Mouse (Mus musculus) limb, embryonic 13.5 days (tissue): ENCODE measurements at regions not wholly inside any gene's neighbourhood (a gene's known extent, or its start where the extent isn't known, plus 50 kb on each side); places are given as distances from the start of the nearest gene placed in this dataset.

Source experiments
- ATAC-seq: fragments of 200-750 bp; cut with Nextera tagmentation; 2 replicates; pipeline ENCODE4 v1.8.0; 2017; ENCODE audit warnings: low read depth, moderate number of reproducible peaks, moderate TSS enrichment; ENCODE audit not compliant: low FRiP score
- H3K27ac ChIP-seq: fragments of 300-500 bp; sonication (generic); 2 replicates; pipeline ENCODE4 v1.5.1; 2015; ENCODE audit warnings: inconsistent platforms, mild to moderate bottlenecking, moderate library complexity
- H3K27me3 ChIP-seq: fragments of 300-500 bp; sonication (generic); 2 replicates; pipeline ENCODE4 v1.6.1; 2015; ENCODE audit warnings: mild to moderate bottlenecking, inconsistent platforms
- H3K36me3 ChIP-seq: fragments of 300-500 bp; sonication (generic); 2 replicates; pipeline ENCODE4 v1.6.1; 2015; ENCODE audit warnings: inconsistent platforms, mild to moderate bottlenecking, moderate library complexity
- H3K4me1 ChIP-seq: fragments of 300-500 bp; sonication (generic); 2 replicates; pipeline ENCODE4 v1.6.1; 2015; ENCODE audit warnings: inconsistent platforms
- H3K4me2 ChIP-seq: fragments of 300-500 bp; sonication (generic); replicated peaks from 2 replicates; pipeline ENCODE4 v1.6.1; 2015; ENCODE audit warnings: inconsistent platforms, mild to moderate bottlenecking, moderate library complexity
- H3K4me3 ChIP-seq: fragments of 300-500 bp; sonication (generic); 2 replicates; pipeline ENCODE4 v1.5.1; 2015; ENCODE audit warnings: moderate library complexity, mild to moderate bottlenecking, inconsistent platforms
- H3K9ac ChIP-seq: fragments of 300-500 bp; sonication (generic); 2 replicates; pipeline ENCODE4 v1.6.1; 2015; ENCODE audit warnings: mild to moderate bottlenecking, inconsistent platforms
- H3K9me3 ChIP-seq: fragments of 300-500 bp; sonication (generic); 2 replicates; pipeline ENCODE4 v1.6.1; 2016; ENCODE audit warnings: inconsistent platforms
- WGBS: fragments of 180-500 bp; shearing (Covaris S2); methylation state at CpG from one replicate; pipeline ENCODE4 v1.1.7; 2015; 5-methylcytosine and 5-hydroxymethylcytosine counted together

GRCm38 (mm10) chr6:31933364-31933763, 116.7 kb upstream of the 1700012A03Rik start:
- no peak overlapping the region for H3K4me3 ChIP-seq
- no peak overlapping the region for H3K9ac ChIP-seq
- no peak overlapping the region for H3K4me2 ChIP-seq
- H3K36me3 ChIP-seq: no peaks in the 10 kb centered on the region
- ATAC-seq: no peak
- H3K4me1 ChIP-seq: peaks cover 6% of the 10 kb centered on the region
- peaks cover 18% of the 10 kb centered on the region for H3K27me3 ChIP-seq
- H3K9me3 ChIP-seq: no peaks in the 10 kb centered on the region
- WGBS: 51% methylated on average over 5 of the region's 5 CpGs
- no peak overlapping the region for H3K27ac ChIP-seq

- WGBS: 91% methylated on average over 6 of the region's 6 CpGs
- Histone ChIP-seq H3K4me1 (peaks cover 5% of the 10 kb centered on the region), H3K9me3 (no peaks in the 10 kb centered on the region), H3K4me2 (no peak overlapping the region), H3K9ac (no peak overlapping the region), H3K4me3 (no peak overlapping the region), H3K27me3 (peaks cover 3% of the 10 kb centered on the region; the same call in 1 of the 2 replicates), H3K27ac (no peak overlapping the region), H3K36me3 (no peaks in the 10 kb centered on the region)
- ATAC-seq: no peak
Observed at GRCm38 (mm10) chr6:31931116-31931515, 118.9 kb upstream of the 1700012A03Rik start.

DNA sequence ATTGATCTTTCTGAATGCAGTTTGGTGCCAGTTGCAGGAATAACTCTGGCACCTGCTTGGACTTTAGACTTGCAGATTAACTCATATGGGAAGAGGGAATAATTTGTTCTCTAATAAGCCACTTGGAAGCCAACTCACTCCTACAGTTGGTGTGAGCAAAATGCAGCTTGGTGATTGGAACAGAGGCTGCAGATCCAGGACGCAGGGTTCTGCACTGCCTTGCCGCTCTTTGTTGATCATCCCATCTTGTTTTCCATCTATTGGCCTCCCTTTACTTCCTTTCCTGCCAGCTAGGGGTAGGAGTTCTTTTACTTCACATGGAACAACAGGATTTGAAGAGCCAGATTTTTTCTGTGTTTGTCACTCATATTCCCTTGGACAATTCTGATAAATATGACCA, 120.9 kb upstream of the 1700012A03Rik start:
- ATAC-seq: no peak
- Histone ChIP-seq H3K27me3 (no peaks in the 10 kb centered on the region), H3K36me3 (no peaks in the 10 kb centered on the region), H3K4me1 (peaks cover 5% of the 10 kb centered on the region), H3K4me3 (no peak overlapping the region), H3K4me2 (no peak overlapping the region), H3K9me3 (no peaks in the 10 kb centered on the region), H3K27ac (no peak overlapping the region), H3K9ac (no peak overlapping the region)
- WGBS: 87% methylated on average over 2 of the region's 2 CpGs

DNA sequence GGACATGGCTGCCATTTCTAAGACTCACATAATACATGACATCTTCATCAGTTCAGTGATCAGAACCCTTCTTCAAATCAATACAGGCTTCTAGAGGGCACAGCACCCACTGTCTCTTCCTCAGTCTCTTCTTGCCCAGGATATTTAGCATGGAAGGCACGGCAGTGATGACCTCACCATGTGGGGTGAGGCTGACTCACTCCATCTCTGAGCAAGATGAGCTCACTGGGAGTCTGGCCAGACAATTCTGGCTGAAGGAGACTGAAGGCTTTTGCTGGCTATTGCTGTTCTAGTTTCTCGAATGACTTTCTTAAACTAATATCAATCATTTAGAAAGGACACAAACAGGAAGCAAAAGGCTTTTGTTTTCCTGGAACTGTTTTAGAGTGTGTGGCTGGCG, 122.9 kb upstream of the 1700012A03Rik start:
- Histone ChIP-seq H3K4me1 (no peaks in the 10 kb centered on the region), H3K4me2 (no peak overlapping the region), H3K27ac (no peak overlapping the region), H3K9ac (no peak overlapping the region), H3K9me3 (no peaks in the 10 kb centered on the region), H3K4me3 (no peak overlapping the region), H3K36me3 (no peaks in the 10 kb centered on the region), H3K27me3 (no peaks in the 10 kb centered on the region)
- WGBS: 69% methylated on average over 3 of the region's 3 CpGs
- ATAC-seq: no peak

GRCm38 (mm10) chr6:31924669-31925046, 125.4 kb upstream of the 1700012A03Rik start:
- Histone ChIP-seq H3K27me3 (no peaks in the 10 kb centered on the region), H3K9ac (no peak overlapping the region), H3K27ac (no peak overlapping the region), H3K4me2 (no peak overlapping the region), H3K9me3 (0 out of 2 replicates have a peak, but pooled peaks cover 3% of the 10 kb centered on the region), H3K4me1 (no peaks in the 10 kb centered on the region), H3K36me3 (no peaks in the 10 kb centered on the region), H3K4me3 (no peak overlapping the region)
- no peak for ATAC-seq
- 79% methylated on average over 2 of the region's 2 CpGs for WGBS

- no peak overlapping the region for H3K4me3 ChIP-seq
- H3K9me3 ChIP-seq: 0 out of 2 replicates have a peak, but pooled peaks cover 3% of the 10 kb centered on the region
- H3K36me3 ChIP-seq: no peaks in the 10 kb centered on the region
- H3K27me3 ChIP-seq: no peaks in the 10 kb centered on the region
- ATAC-seq: no peak
- H3K4me1 ChIP-seq: no peaks in the 10 kb centered on the region
- no peak overlapping the region for H3K9ac ChIP-seq
- WGBS: 50% methylated on average over 3 of the region's 3 CpGs
- H3K4me2 ChIP-seq: no peak overlapping the region
- H3K27ac ChIP-seq: no peak overlapping the region
Observed at GRCm38 (mm10) chr6:31923951-31924668, 125.9 kb upstream of the 1700012A03Rik start.

GRCm38 (mm10) chr6:31921561-31922152, 128.4 kb upstream of the 1700012A03Rik start:
- ATAC-seq: no peak
- H3K27ac ChIP-seq: no peak overlapping the region
- H3K9ac ChIP-seq: no peak overlapping the region
- WGBS: 88% methylated on average over 9 of the region's 9 CpGs
- H3K4me3 ChIP-seq: no peak overlapping the region
- H3K27me3 ChIP-seq: no peaks in the 10 kb centered on the region
- H3K4me1 ChIP-seq: no peaks in the 10 kb centered on the region
- no peak overlapping the region for H3K4me2 ChIP-seq
- H3K9me3 ChIP-seq: 0 out of 2 replicates have a peak, but pooled peaks cover 3% of the 10 kb centered on the region
- H3K36me3 ChIP-seq: no peaks in the 10 kb centered on the region

- no peak overlapping the region for H3K27ac ChIP-seq
- ATAC-seq: no peak
- no peaks in the 10 kb centered on the region for H3K36me3 ChIP-seq
- WGBS: 85% methylated on average over 13 of the region's 13 CpGs
- no peak overlapping the region for H3K4me3 ChIP-seq
- H3K27me3 ChIP-seq: no peaks in the 10 kb centered on the region
- no peaks in the 10 kb centered on the region for H3K4me1 ChIP-seq
- H3K9me3 ChIP-seq: 0 out of 2 replicates have a peak, but pooled peaks cover 3% of the 10 kb centered on the region
- no peak overlapping the region for H3K4me2 ChIP-seq
- no peak overlapping the region for H3K9ac ChIP-seq
Observed at GRCm38 (mm10) chr6:31917411-31918131, 132.5 kb upstream of the 1700012A03Rik start.

DNA sequence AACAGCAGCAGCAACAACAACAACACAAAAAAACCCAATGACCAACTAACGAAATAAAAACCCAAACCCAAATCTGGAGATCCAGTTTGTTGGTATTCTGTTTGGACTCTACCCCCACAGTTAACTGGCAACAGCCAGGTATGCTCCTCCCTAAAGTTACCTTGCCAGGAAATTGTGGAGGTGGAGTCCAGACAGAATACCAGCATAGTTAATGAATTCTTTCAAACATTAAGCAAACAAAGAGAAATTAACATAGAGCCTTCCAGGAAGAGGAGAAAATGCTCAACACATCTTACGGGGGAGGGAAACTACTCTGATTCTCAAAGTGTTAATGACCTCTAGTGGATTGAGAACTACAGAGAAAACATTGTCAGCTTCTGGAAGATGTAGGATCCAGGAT, 148.3 kb upstream of the 1700012A03Rik start:
- no peak overlapping the region for H3K4me3 ChIP-seq
- no peak overlapping the region for H3K9ac ChIP-seq
- no peaks in the 10 kb centered on the region for H3K27me3 ChIP-seq
- no peak overlapping the region for H3K4me2 ChIP-seq
- no peaks in the 10 kb centered on the region for H3K9me3 ChIP-seq
- 72% methylated on average over 2 of the region's 2 CpGs for WGBS
- H3K36me3 ChIP-seq: no peaks in the 10 kb centered on the region
- ATAC-seq: no peak
- no peak overlapping the region for H3K27ac ChIP-seq
- H3K4me1 ChIP-seq: no peaks in the 10 kb centered on the region

DNA sequence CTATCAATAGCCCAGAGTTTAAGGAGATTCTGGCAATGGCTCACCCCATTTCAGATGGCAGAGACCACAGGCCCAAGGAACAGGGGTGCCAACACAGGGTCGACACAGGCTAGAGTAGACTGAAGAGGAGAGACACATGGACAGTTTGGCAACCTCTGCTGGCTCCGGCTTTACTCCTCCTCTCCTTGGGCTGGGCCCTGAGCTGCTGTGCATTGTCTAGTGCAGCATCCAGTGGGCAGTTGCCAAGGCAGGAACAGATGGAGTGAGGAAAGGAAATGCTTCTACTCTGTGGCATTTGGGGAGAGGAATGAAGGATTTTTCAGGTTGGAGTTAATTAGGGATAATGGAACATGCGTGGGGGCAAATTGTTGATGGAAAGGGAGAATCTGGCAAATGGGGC, 151.0 kb upstream of the 1700012A03Rik start:
- Histone ChIP-seq H3K27ac (no peak overlapping the region), H3K27me3 (no peaks in the 10 kb centered on the region), H3K9me3 (no peaks in the 10 kb centered on the region), H3K4me1 (no peaks in the 10 kb centered on the region), H3K9ac (no peak overlapping the region), H3K36me3 (no peaks in the 10 kb centered on the region), H3K4me2 (no peak overlapping the region), H3K4me3 (no peak overlapping the region)
- 72% methylated on average over 3 of the region's 3 CpGs for WGBS
- no peak for ATAC-seq

DNA sequence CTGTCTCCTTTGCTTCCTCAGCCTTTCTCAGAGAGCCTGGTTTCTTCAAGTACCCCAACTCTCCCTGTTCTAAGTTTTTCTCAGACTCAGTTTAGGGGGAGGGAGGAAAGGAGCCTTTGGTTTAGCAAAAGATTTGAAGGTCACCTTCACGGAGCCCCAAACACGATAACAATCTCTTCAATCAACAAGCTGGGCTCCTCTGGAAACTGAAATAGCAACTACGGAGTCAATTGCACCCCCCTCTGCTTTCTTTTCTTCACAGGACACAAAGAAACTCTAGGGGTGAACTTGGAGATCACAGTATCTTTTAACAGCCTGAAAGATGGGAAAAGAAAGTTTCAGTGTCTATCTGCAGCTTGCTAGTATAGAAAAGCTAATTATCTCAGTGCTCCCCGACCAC, 151.4 kb upstream of the 1700012A03Rik start:
- no peaks in the 10 kb centered on the region for H3K4me1 ChIP-seq
- WGBS: 49% methylated on average over 4 of the region's 4 CpGs
- no peak for ATAC-seq

DNA sequence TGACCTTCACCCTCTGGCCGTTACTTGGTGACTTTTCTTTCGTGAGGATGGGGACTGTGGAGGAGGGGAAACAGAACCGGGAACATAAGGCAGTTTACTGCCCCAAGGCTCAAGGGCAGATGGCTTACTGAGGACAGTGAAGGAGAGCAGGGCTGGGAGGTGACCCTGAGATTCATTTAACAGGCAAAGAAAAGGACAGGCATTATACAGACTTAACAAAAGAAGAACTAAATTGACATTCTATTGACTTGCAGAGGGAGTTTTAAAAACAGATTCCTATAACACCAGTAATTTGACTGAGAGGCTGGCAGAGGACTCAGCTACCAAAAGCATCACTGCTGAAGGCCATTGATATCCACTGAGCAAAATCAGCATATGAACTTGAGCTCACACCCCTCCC, 153.0 kb upstream of the 1700012A03Rik start:
- H3K9me3 ChIP-seq: no peaks in the 10 kb centered on the region
- H3K27ac ChIP-seq: no peak overlapping the region
- H3K4me3 ChIP-seq: no peak overlapping the region
- H3K36me3 ChIP-seq: no peaks in the 10 kb centered on the region
- H3K9ac ChIP-seq: no peak overlapping the region
- 60% methylated on average over 3 of the region's 3 CpGs for WGBS
- ATAC-seq: no peak
- H3K27me3 ChIP-seq: no peaks in the 10 kb centered on the region
- no peaks in the 10 kb centered on the region for H3K4me1 ChIP-seq
- H3K4me2 ChIP-seq: no peak overlapping the region

More for the DNA sequence above, 151.4 kb upstream of the 1700012A03Rik start:
- H3K36me3 ChIP-seq: no peaks in the 10 kb centered on the region
- no peak overlapping the region for H3K27ac ChIP-seq
- no peaks in the 10 kb centered on the region for H3K9me3 ChIP-seq
- H3K9ac ChIP-seq: no peak overlapping the region
- no peak overlapping the region for H3K4me3 ChIP-seq
- H3K4me2 ChIP-seq: no peak overlapping the region
- H3K27me3 ChIP-seq: no peaks in the 10 kb centered on the region
